ENCODE assay signal across 19 mouse cellular contexts in genomic region chr8:94227381-94227939, GRCm38 (mm10). TPM values are rescaled to one million over a fixed set of nuclear protein-coding genes. Genes with fewer than 3 reads are reported as not detected.
A peak's percentile ranks its signal among the peaks of the same experiment; 100 is the strongest.
DNase-seq lines count a peak whose midpoint lies in the region; TF ChIP-seq lines count a peak whose summit lies in the region.
"Had no signal": no experiment of that assay in that cellular context is flagged by ENCODE, and none has a peak within 500 bp of the region (broad histone marks: within the 10 kb centered on the region; RNA-seq: fewer than 3 reads in every experiment).

No protein-coding gene starts in this region.

- no peak overlapping the region for H3K4me3 ChIP-seq in embryonic fibroblast, embryonic 13.5 days (ENCODE audit: insufficient read depth, low read length)
- H3K4me3 ChIP-seq in myocyte = no peak overlapping the region
- H3K4me3 ChIP-seq: heart, embryonic 12.5 days had no signal

- H3K4me2 ChIP-seq in myocyte (ENCODE audit: low read depth) = peak overlapping the region; percentile 39
- H3K4me2 ChIP-seq: heart, embryonic 12.5 days; hindbrain, embryonic 14.5 days had no signal

- TF ChIP-seq POLR2A in embryonic fibroblast, embryonic 13.5 days (IDR thresholded peaks at IDR 0.05; ENCODE audit: low read depth, low read length) = no peak
- no peak for TF ChIP-seq POLR2A in myocyte (IDR thresholded peaks at IDR 0.05; ENCODE audit: insufficient read length, low read depth)

- H3K79me2 ChIP-seq in myocyte (ENCODE audit: control insufficient read depth, insufficient read depth) = no peaks in the 10 kb centered on the region

- DNase-seq in heart, adult 11 months = peak; percentile 62
- no peak for DNase-seq in heart, postnatal 25 days (ENCODE audit: low spot score)
- DNase-seq in right cerebral cortex, adult 18-20 months = peak; percentile 52
- DNase-seq in right cerebral cortex, postnatal 14 days = no peak
- DNase-seq in urinary bladder, adult 18-20 months (ENCODE audit: low spot score in 2 of 2) = no peak
- DNase-seq in kidney, postnatal 10 days = no peak
- DNase-seq: cerebellum, postnatal 14 days; embryo, embryonic 11 days; heart, postnatal 14 days; kidney, adult 8-10 months; kidney, postnatal 36 days; liver; thymus, adult 2 months had no signal

- TF ChIP-seq CTCF in embryonic fibroblast, embryonic 13.5 days (IDR thresholded peaks at IDR 0.05; ENCODE audit: borderline replicate concordance, insufficient read depth, low read length) = no peak

- no peak overlapping the region for H3ac ChIP-seq in myocyte (ENCODE audit: control insufficient read depth, insufficient read length)

- H3K27ac ChIP-seq in embryonic fibroblast, embryonic 13.5 days (ENCODE audit: insufficient read depth, low read length) = peak overlapping the region; percentile 80
- H3K27ac ChIP-seq: hindbrain, embryonic 14.5 days had no signal

- peaks cover 7% of the 10 kb centered on the region for H3K36me3 ChIP-seq in myocyte (ENCODE audit: control insufficient read depth, insufficient read depth)

- intact Hi-C loops in heart, postnatal 25 days (cut with DNase I) = no loop called here

- peaks cover 6% of the 10 kb centered on the region for H3K4me1 ChIP-seq in embryonic fibroblast, embryonic 13.5 days (ENCODE audit: control insufficient read depth, insufficient read depth, low read length)

- H3K27me3 ChIP-seq in myocyte (ENCODE audit: control insufficient read depth, insufficient read depth, insufficient read length) = no peaks in the 10 kb centered on the region
- H3K27me3 ChIP-seq: CH12.LX; heart, embryonic 12.5 days had no signal

TF ChIP-seq in myocyte, 11 proteins besides CTCF, POLR2A, EP300 and RAD21:
- no peak for TF ChIP-seq TCF3 (IDR thresholded peaks at IDR 0.05; ENCODE audit: insufficient read length, low read depth)

RNA-seq across cellular contexts. Expression of gene Nup93, which starts 13.1 kb away (rescaled TPM):
- total RNA-seq in heart, postnatal 25 days (2021) = 10 to 100 TPM; 15.3 to 15.5 TPM
- 58.2 and 65.0 TPM in 2 replicates for polyA plus RNA-seq in embryonic fibroblast, embryonic 13.5 days (2011; ENCODE audit: insufficient read length, low read depth, missing spikeins)
- 38.1 TPM for polyA plus RNA-seq in myocyte (2012; fragmentation: generic; extraction: Trizol)

RNA-seq across cellular contexts. Expression of gene Mt1, which starts 48.6 kb away (rescaled TPM):
- 100 to 1,000 TPM; 270 to 370 TPM for total RNA-seq in heart, postnatal 25 days (2021)
- polyA plus RNA-seq in embryonic fibroblast, embryonic 13.5 days (2011; ENCODE audit: insufficient read length, low read depth, missing spikeins) = 435 and 525 TPM in 2 replicates
- 1,165 TPM for polyA plus RNA-seq in myocyte (2012; fragmentation: generic; extraction: Trizol)

RNA-seq across cellular contexts. Expression of gene Mt2, which starts 55.0 kb away (rescaled TPM):
- total RNA-seq in heart, postnatal 25 days (2021) = 100 to 1,000 TPM in 1 of 2 experiments, 10 to 100 TPM in 1; 47.6 to 115 TPM
- polyA plus RNA-seq in embryonic fibroblast, embryonic 13.5 days (2011; ENCODE audit: insufficient read length, low read depth, missing spikeins) = 199 and 340 TPM in 2 replicates
- 699 TPM for polyA plus RNA-seq in myocyte (2012; fragmentation: generic; extraction: Trizol)
- total RNA-seq: neutrophil, adult 5-6 weeks had no signal

Comparison
In these comparisons a context has a peak if more than half of its experiments do, and no peak if none do; other contexts are left out.
1. DNase-seq: peak in heart, adult 11 months (single experiment) and right cerebral cortex, adult 18-20 months (single experiment); none in heart, postnatal 25 days (single experiment), right cerebral cortex, postnatal 14 days (single experiment), urinary bladder, adult 18-20 months (0 of 2) and kidney, postnatal 10 days (single experiment).